Mouse (Mus musculus) hindbrain, embryonic 13.5 days (tissue): ENCODE results near the gene Frrs1. TPM values are rescaled to one million over a fixed set of nuclear protein-coding genes. Genes with fewer than 3 reads are reported as not detected.

Source experiments
- polyA plus RNA-seq: library from polyadenylated mRNA; unstranded; fragments of >200 nt; fragmentation: Nextera tagmentation; extraction: Ambion mirVana; gene quantifications from 2 replicates; pipeline ENCODE4 v1.2.1, GENCODE M21; 2015

Gene Frrs1
- polyA plus RNA-seq, 1 experiment from 2014 or later: 3.9 TPM

Other genes with a start within 250 kb of the Frrs1 start
- gene Trmt13, start 244.9 kb upstream of the Frrs1 start, polyA plus RNA-seq: 29.8 and 30.3 TPM in 2 replicates
- 62.6 and 63.3 TPM in 2 replicates for gene Mfsd14a, start 196.8 kb upstream of the Frrs1 start, polyA plus RNA-seq
- gene Gm43191, start 178.2 kb upstream of the Frrs1 start, polyA plus RNA-seq: 0.68 and 2.6 TPM in 2 replicates
- gene Slc35a3, start 146.6 kb upstream of the Frrs1 start, polyA plus RNA-seq: 6.1 and 7.6 TPM in 2 replicates
- 16.5 and 17.3 TPM in 2 replicates for gene Agl, start 51.3 kb upstream of the Frrs1 start, polyA plus RNA-seq
- not detected in 2 replicates for gene 4930455H04Rik, start 108.8 kb downstream of the Frrs1 start, polyA plus RNA-seq
- gene Palmd, start 109.5 kb downstream of the Frrs1 start, polyA plus RNA-seq: 7.5 and 7.8 TPM in 2 replicates